8 mouse cellular contexts compared by ENCODE assay signal in the genomic region with DNA sequence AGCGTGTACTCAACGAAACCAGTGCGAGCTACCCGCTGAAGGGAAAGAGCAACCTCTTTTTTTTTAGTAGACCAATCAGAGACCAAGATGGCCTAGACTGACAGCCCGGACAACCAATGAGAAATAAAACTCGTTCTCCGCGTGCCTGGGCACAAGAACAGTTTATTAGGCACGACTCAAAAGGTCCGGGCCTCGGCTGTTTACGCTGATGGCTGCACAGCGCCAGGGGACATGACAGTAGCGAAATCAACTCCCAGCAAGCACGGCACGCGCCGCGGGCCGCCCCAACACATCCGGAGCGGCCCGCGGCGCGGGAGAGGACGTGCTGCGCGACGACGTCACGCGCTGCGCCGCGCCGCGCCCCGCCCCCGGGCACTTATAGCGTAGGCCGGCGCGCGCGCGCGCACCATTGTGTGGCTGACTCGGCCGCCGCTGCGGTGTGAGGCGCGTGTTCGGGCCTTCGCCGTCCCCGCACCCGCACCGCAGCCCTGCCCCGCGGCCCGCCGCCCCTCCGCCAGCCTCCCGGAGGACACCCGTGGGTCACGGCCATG. TPM values are rescaled to one million over a fixed set of nuclear protein-coding genes. Genes with fewer than 3 reads are reported as not detected.
DNase-seq lines count a peak whose midpoint lies in the region; ATAC-seq lines count a peak whose summit lies in the region.

Gene Srsf6, plus strand, starts transcription at position 406 of the 551 bp plus-strand sequence.

- H3K4me1 ChIP-seq in hindbrain, embryonic 13.5 days (replicated peaks), result peaks cover 21% of the 10 kb centered on the region

- peak within 1 kb of the TSS; percentile 83 for H3K4me2 ChIP-seq in hindbrain, embryonic 13.5 days

- H3K4me3 ChIP-seq in hindbrain, embryonic 13.5 days, result peak within 1 kb of the TSS; percentile 95

- peak within 1 kb of the TSS; percentile 100 for H3K9ac ChIP-seq in hindbrain, embryonic 13.5 days

- peaks cover 30% of the 10 kb centered on the region for H3K36me3 ChIP-seq in hindbrain, embryonic 13.5 days

- H3K9me3 ChIP-seq in hindbrain, embryonic 13.5 days, result no peaks in the 10 kb centered on the region

- peak within 1 kb of the TSS; percentile 99 for H3K27ac ChIP-seq in hindbrain, embryonic 13.5 days

- peak; percentile 91 for ATAC-seq in hindbrain, embryonic 13.5 days (ENCODE audit: low FRiP score)

- DNase-seq in NIH3T3 (ENCODE audit: low read depth), result peak; percentile 96
- DNase-seq in cerebellum, postnatal 14 days, result peak; percentile 94 to 95
- peak; percentile 78 to 80 for DNase-seq in frontal cortex, postnatal 14 days (ENCODE audit: low spot score in 2 of 2)
- DNase-seq in layer of hippocampus, postnatal 25 days (ENCODE audit: extremely low spot score in 1 of 2, low spot score in 1 of 2), result peak; percentile 80 to 84
- DNase-seq in lung, postnatal 25 days (ENCODE audit: low spot score), result peak; percentile 91
- peak; percentile 96 for DNase-seq in retina, embryonic 14.5 days (ENCODE audit: low spot score)
- DNase-seq in thymus, postnatal 4 days, result peak; percentile 96

- 0 out of 2 replicates have a peak, but pooled peaks cover 8% of the 10 kb centered on the region for H3K27me3 ChIP-seq in hindbrain, embryonic 13.5 days

- WGBS in hindbrain, embryonic 13.5 days, result under 1% methylated on average over 67 of the region's 68 CpGs

RNA-seq across cellular contexts. Expression of gene Srsf6, which starts in this region (rescaled TPM):
- polyA plus RNA-seq in hindbrain, embryonic 13.5 days (2015; fragmentation: Nextera tagmentation; extraction: Ambion mirVana), result 169 and 173 TPM in 2 replicates
- total RNA-seq in layer of hippocampus, postnatal 25 days (2021), result 100 to 1,000 TPM in 1 of 2 experiments, 10 to 100 TPM in 1; 95.3 to 111 TPM

Comparison
In these comparisons a context has a peak if more than half of its experiments do, and no peak if none do; other contexts are left out.
1. Peak in every context shown above with its lines: DNase-seq, ATAC-seq, H3K4me3 ChIP-seq and H3K27ac ChIP-seq.